Mouse (Mus musculus) liver, adult 2 months (tissue): Measurements from ENCODE around the gene Hs1bp3.
A peak's percentile ranks its signal among the peaks of the same experiment; 100 is the strongest.

Experiments
- CTCF ChIP-seq: fragments of 200-500 bp; IDR thresholded peaks from 2 replicates; pipeline ENCODE4 v1.5.1; 2011; ENCODE audit warnings: low read depth, low read length, control low read depth
- POLR2A ChIP-seq: fragments of 200-500 bp; IDR thresholded peaks from 2 replicates; pipeline ENCODE4 v1.6.1; 2011; ENCODE audit warnings: low read length, control low read depth; ENCODE audit not compliant: insufficient read depth; ENCODE audit errors: extremely low read depth

DNA sequence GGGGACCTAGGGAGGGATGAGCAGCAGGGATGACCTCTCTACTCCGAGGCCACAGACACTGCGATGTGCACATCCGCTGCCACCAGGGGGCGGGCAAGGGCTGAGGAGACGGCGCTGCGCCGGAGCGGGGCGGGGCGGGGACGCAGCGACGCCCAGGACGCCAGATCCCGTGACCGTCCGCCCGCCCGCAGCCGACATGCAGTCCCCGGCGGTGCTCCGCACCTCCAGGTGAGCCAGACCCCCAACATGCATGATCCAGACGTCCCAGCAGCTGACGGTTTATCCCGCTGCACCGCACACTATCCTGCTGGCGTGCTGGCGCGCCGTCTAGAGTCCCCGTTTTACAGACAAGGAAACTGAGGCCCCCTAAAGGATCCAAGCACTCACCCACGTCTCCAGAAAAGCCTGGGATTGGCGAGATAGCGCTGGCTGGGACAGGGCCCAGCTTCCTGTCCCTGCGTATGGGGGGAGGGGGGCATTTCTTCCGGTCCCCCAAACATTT is at the start of gene Hs1bp3:
- TF ChIP-seq POLR2A (peak; percentile 58), CTCF (peak; percentile 93)
